Mouse (Mus musculus): ENCODE data around the gene Nmrk1. TPM values are rescaled to one million over a fixed set of nuclear protein-coding genes. Genes with fewer than 3 reads are reported as not detected.

Gene Nmrk1
- polyA plus RNA-seq, 1 experiment, result 10.7 TPM

- no peaks in the 10 kb centered on the region for H3K27me3 ChIP-seq (ENCODE audit: control insufficient read depth, insufficient read depth, low read length)
- H3K4me3 ChIP-seq (replicated peaks; ENCODE audit: insufficient read depth, low read depth, low read length), result no peak overlapping the region
- TF ChIP-seq CTCF (IDR thresholded peaks at IDR 0.05; ENCODE audit: borderline replicate concordance, insufficient read depth, low read depth, low read length), result no peak
- TF ChIP-seq POLR2A (IDR thresholded peaks at IDR 0.05; ENCODE audit: borderline replicate concordance, insufficient read depth, low read length), result no peak
- no peaks in the 10 kb centered on the region for H3K4me1 ChIP-seq (ENCODE audit: control insufficient read depth, insufficient read depth, low read length)
- WGBS, result 78% methylated on average over 2 of the region's 2 CpGs
- no peak overlapping the region for H3K27ac ChIP-seq (ENCODE audit: insufficient read depth, low read length)
- DNase-seq, result no peak
Observed at GRCm38 (mm10) chr19:18692768-18693167, 61.0 kb downstream of the Nmrk1 start.

- no peak for DNase-seq
- Histone ChIP-seq H3K27ac (ENCODE audit: insufficient read depth, low read length) (no peak overlapping the region), H3K4me3 (replicated peaks; ENCODE audit: insufficient read depth, low read depth, low read length) (no peak overlapping the region), H3K27me3 (ENCODE audit: control insufficient read depth, insufficient read depth, low read length) (no peaks in the 10 kb centered on the region), H3K4me1 (ENCODE audit: control insufficient read depth, insufficient read depth, low read length) (no peaks in the 10 kb centered on the region)
- WGBS, result 92% methylated on average over 3 of the region's 3 CpGs
- no peak for TF ChIP-seq POLR2A (IDR thresholded peaks at IDR 0.05; ENCODE audit: borderline replicate concordance, insufficient read depth, low read length)
- no peak for TF ChIP-seq CTCF (IDR thresholded peaks at IDR 0.05; ENCODE audit: borderline replicate concordance, insufficient read depth, low read depth, low read length)
Observed at GRCm38 (mm10) chr19:18695116-18695515, 63.4 kb downstream of the Nmrk1 start.

GRCm38 (mm10) chr19:18695552-18695951, 63.8 kb downstream of the Nmrk1 start:
- TF ChIP-seq POLR2A (IDR thresholded peaks at IDR 0.05; ENCODE audit: borderline replicate concordance, insufficient read depth, low read length), result no peak
- no peak for TF ChIP-seq CTCF (IDR thresholded peaks at IDR 0.05; ENCODE audit: borderline replicate concordance, insufficient read depth, low read depth, low read length)
- WGBS, result 94% methylated on average over 1 of the region's 1 CpGs
- Histone ChIP-seq H3K27ac (ENCODE audit: insufficient read depth, low read length) (no peak overlapping the region), H3K4me3 (replicated peaks; ENCODE audit: insufficient read depth, low read depth, low read length) (no peak overlapping the region), H3K27me3 (ENCODE audit: control insufficient read depth, insufficient read depth, low read length) (no peaks in the 10 kb centered on the region), H3K4me1 (ENCODE audit: control insufficient read depth, insufficient read depth, low read length) (no peaks in the 10 kb centered on the region)
- no peak for DNase-seq

Other genes with a start within 250 kb of the Nmrk1 start
- gene Ostf1, start 127 bp upstream of the Nmrk1 start, polyA plus RNA-seq (2012; rRNA removed), result 26.4 and 29.0 TPM in 2 replicates
- 7.7 and 8.2 TPM in 2 replicates for gene Carnmt1, start 38.8 kb downstream of the Nmrk1 start, polyA plus RNA-seq (2012; rRNA removed)
- 28.4 and 28.8 TPM in 2 replicates for gene D030056L22Rik, start 81.2 kb downstream of the Nmrk1 start, polyA plus RNA-seq (2012; rRNA removed)
- gene Trpm6, start 118.0 kb downstream of the Nmrk1 start, polyA plus RNA-seq (2012; rRNA removed), result 0.30 and 0.34 TPM in 2 replicates